Mouse (Mus musculus) liver, postnatal 0 days (tissue): ENCODE results near the gene Cln5.

Experiments
- CTCF ChIP-seq: sonication (generic); IDR thresholded peaks from 2 replicates; pipeline ENCODE4 v1.5.1; 2016; ENCODE audit warnings: antibody characterized with exemption, low read depth
- EP300 ChIP-seq: IDR thresholded peaks from 2 replicates; pipeline ENCODE4 v1.6.1; 2016; ENCODE audit warnings: antibody characterized with exemption, low read depth, mild to moderate bottlenecking

GRCm38 (mm10) chr14:103102246-103102645, 32.2 kb downstream of the Cln5 start:
- no peak for TF ChIP-seq CTCF
- no peak for TF ChIP-seq EP300
